Mouse (Mus musculus): ENCODE results near the gene Defb46. TPM values are rescaled to one million over a fixed set of nuclear protein-coding genes. Genes with fewer than 3 reads are reported as not detected.

Defb46 gene
- not detected for total RNA-seq (2021)

GRCm38 (mm10) chr8:19239616-19240015 lies at the start of gene Defb46:
Gene Defb46, plus strand, starts transcription at chr8:19239916.
- intact Hi-C loops (cut with DNase I) = no loop called here

GRCm38 (mm10) chr8:19225161-19225560 lies 14.6 kb upstream of the Defb46 start, which contains the start of gene Defb6:
Gene Defb6, plus strand, starts transcription at chr8:19225478.
- no peak for DNase-seq (ENCODE audit: low spot score)
- intact Hi-C loops (cut with DNase I) = no loop called here

More at GRCm38 (mm10) chr8:19239616-19240015, at the start of gene Defb46:
- DNase-seq (ENCODE audit: low spot score) = no peak

- intact Hi-C loops (cut with DNase I) = no loop called here
- no peak for DNase-seq (ENCODE audit: low spot score)
These were observed 1.6 kb upstream of the Defb46 start for GRCm38 (mm10) chr8:19238101-19238500.

- intact Hi-C loops (cut with DNase I) = loop anchor here (5.0 kb wide), 1 partner anchor 275 kb away; no protein-coding TSS in a partner anchor
- no peak for DNase-seq (ENCODE audit: low spot score)
These were observed 7.6 kb downstream of the Defb46 start, which contains the start of gene Defb5 for GRCm38 (mm10) chr8:19247280-19247679. Gene Defb5, plus strand, starts transcription at chr8:19247580.

- intact Hi-C loops (cut with DNase I) = no loop called here
- DNase-seq (ENCODE audit: low spot score) = no peak
These were observed 18.4 kb downstream of the Defb46 start for GRCm38 (mm10) chr8:19258136-19258535.

- intact Hi-C loops (cut with DNase I) = no loop called here
- DNase-seq (ENCODE audit: low spot score) = no peak
These were observed 20.0 kb downstream of the Defb46 start for GRCm38 (mm10) chr8:19259667-19260066.

Other genes starting within 250 kb of the Defb46 start
- gene Defb37, start 248.9 kb upstream of the Defb46 start, total RNA-seq (2021) = not detected
- gene Defb38, start 213.3 kb upstream of the Defb46 start, total RNA-seq (2021) = not detected
- gene Defb39, start 175.1 kb upstream of the Defb46 start, total RNA-seq (2021) = not detected
- not detected for gene Defb12, start 125.1 kb upstream of the Defb46 start, total RNA-seq (2021)
- not detected for gene Defb34, start 116.2 kb upstream of the Defb46 start, total RNA-seq (2021)
- not detected for gene Gm45826, start 99.1 kb upstream of the Defb46 start, total RNA-seq (2021)
- gene Defb14, start 45.6 kb upstream of the Defb46 start, total RNA-seq (2021) = not detected
- not detected for gene Defb4, start 41.2 kb upstream of the Defb46 start, total RNA-seq (2021)
- not detected for gene Defb6, start 14.4 kb upstream of the Defb46 start, total RNA-seq (2021)
- not detected for gene Defb5, start 7.7 kb downstream of the Defb46 start, total RNA-seq (2021)
- not detected for gene Defb3, start 53.4 kb downstream of the Defb46 start, total RNA-seq (2021)
- gene Defb8, start 207.7 kb downstream of the Defb46 start, total RNA-seq (2021) = not detected

Data from heart, postnatal 25 days (tissue).